Mouse (Mus musculus): Measurements from ENCODE around the gene Grin2c.

Gene Grin2c

DNA sequence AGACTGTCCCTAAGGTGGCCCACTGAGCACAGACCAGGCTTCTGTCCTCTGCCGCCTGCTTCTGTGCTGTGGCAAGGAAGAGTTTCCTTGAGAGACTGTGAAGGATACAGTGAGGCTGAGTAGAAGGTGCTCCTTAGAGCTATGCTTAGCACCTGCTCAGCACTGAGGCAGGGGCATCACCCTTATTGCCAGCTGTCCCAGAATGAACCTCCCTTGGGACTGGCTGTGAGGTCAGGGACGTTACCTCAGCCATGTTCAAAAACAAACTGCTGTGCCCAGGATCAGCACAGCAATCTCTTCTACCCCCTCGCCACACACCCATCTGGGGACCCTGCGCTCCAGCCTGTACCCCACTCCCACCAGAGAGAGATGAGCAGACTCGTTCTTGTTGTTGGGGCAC is 34.2 kb downstream of the Grin2c start:
- no peak for DNase-seq (ENCODE audit: low spot score in 2 of 2)

GRCm38 (mm10) chr11:115231924-115232323 is 35.1 kb downstream of the Grin2c start:
- DNase-seq (ENCODE audit: low spot score in 2 of 2) = no peak

DNA sequence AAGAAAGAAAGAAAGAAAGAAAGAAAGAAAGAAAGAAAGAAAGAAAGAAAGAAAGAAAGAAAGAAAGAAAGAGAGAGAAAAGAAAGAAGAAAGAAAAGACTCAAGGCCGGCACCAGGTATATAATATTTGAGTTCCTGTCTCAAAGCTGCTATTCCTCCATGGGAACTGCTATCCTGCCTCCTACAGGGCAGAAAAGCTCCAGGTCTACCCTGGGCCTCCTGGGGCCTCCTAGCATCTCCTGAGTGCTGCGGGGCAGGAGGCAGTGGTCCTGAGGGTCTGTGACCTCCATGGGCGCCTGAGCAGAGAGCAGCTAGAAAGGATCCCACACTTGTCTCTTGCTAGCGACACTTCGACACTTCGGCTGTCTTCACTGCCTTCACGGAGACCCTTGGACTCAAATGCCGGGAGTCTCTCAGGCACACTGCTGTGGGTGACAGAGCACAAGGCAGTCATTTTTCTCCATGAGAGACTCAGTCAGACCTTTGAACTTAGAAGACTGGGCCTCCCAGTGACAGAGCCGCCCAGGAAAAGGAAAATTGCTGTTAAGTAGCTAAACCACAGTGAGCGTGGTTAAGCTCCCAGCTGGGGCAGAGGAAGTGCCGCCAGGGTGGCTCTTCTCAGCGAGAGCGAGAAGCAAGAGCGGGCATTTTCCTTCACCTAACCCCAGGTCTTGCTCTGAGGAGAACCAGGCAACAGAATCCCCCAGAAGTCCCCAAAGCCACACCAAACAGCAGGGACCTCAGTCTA is 35.7 kb downstream of the Grin2c start:
- no peak for DNase-seq (ENCODE audit: low spot score in 2 of 2)

DNA sequence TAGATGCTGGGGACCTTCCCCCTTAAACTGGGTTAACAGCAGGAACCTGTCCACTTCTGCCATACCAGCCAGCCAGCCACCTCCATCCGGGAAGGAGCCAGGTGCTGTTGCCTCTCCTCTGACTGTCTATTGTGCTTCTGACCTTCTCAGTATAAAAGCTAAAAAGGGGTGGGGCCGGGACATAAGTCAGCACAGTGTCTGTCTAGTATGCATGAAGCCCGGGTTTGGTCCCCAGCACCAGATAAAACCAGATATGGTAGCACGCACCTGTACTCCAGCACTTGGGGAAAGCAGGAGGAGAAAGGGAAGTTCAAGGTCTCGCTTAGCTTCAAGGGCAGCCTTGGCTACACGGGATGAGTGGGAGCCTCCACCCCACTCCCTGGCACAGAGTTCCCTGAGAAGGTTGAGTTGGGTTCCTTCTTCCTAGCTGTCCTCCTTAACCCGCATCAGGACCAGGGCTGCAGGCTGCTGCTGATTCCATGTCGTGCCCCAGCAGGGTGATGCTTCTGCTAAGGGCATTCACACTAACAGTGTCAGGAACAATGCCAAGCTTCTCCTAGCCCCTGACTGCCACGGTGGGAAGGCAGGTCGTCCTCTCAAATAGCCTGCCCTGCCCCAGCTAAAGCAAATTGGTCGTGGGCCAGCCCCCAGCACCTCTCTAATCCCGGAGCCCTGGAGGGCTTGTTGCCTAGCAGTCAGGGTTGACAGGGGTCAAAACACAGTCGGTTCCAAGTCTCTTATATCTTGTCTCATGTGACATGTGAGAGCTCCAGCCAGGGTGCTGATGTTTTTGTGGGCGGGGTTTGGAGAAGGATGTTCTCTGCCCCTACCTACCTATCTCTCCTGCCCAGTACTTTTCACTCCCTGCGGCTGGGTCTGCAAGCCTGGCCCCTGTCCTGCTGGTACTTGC is 37.8 kb downstream of the Grin2c start:
- DNase-seq (ENCODE audit: low spot score in 2 of 2) = peak; percentile 49 to 65

DNA sequence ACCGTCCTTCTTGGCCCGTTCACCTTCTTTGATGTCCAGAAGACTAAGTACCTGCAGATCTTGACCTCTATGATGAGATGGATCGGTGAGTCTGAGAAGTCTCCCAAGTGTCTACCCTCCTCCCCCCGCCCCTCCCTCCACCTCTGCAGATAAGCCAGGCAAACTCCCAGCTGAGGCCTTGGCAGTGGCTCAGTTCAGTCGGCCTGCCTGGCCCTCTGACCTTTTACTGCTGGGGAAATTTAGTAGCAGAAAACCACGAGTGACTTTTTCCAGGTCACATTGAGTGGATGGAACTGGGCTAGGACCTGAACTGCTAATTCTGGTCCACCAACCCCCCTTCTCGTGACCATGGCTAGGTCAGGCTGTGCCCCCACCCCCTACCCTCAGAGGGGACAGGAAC is 38.6 kb downstream of the Grin2c start:
- DNase-seq (ENCODE audit: low spot score in 2 of 2) = no peak

DNA sequence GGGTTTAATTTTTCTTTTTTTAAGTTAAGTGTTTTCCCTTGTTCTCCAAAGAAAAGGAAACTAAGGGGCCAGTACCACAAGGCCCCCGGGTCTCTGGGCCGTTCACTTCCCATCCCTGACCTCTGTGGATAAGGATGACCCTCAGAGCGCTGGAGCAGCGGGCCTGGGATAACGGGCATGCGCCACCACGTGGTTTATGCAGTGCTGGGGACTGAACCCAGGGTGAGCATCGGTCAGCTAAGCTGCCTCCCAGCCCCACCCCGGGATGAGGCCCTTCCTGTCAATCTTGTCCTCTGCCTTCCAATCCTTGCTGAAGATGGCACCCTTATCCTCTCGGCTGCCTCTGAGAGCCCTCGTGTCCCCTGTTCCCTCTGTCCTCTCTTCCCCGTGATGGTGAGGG is 39.4 kb downstream of the Grin2c start:
- DNase-seq (ENCODE audit: low spot score in 2 of 2) = no peak

DNA sequence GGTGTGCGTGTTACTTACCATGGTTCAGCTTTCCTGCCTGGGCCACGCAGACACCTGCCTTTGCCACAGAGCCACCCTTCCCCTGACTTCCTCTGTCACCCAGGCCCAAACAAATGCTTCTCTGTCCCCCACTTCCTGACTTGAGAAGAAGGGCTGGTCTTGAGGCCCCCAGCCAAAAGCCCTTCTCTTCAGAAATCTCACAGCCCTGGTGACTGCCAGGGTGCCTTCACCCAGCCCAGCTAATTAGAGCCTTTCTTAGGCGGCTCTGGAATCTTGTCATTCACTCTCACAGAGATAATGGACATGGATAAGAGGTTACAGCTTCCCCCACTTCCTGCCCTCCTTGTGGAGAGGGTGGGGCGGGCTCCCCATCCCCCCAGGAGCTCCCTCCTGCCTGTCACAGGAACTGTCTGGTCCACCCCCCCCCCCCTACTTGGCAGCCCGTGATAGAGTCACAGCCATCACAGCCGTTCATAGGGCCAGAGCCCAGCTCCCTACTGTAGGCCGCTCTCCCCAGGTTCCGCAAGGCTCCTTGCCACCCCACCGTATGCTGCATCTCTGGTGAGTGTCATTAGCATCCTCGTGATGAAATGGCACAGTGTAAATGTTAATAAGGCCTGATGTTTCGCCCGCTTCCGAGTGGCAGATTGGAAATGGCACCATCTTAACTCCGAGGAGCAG is 40.1 kb downstream of the Grin2c start:
- DNase-seq (ENCODE audit: low spot score in 2 of 2) = no peak

DNA sequence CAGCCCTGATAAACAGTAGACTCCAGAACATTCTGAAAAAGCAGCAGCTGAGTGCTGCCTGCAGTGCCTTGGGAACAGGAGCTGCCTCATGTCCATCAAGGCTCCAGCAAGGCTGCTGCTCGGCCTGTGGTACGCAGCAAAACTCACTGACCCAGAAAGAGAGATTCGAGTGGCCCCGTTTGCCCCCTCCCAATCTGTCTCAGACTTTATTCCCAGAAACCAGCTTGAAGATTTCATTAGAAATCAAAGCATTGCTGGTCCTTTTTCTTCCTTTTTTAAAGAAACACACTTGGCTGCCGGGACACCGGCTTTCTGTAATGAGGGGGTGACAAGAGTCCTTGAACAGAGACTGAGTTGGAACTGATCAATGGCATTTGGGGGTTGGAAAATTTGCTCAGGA is 41.7 kb downstream of the Grin2c start:
- DNase-seq (ENCODE audit: low spot score in 2 of 2) = no peak

DNA sequence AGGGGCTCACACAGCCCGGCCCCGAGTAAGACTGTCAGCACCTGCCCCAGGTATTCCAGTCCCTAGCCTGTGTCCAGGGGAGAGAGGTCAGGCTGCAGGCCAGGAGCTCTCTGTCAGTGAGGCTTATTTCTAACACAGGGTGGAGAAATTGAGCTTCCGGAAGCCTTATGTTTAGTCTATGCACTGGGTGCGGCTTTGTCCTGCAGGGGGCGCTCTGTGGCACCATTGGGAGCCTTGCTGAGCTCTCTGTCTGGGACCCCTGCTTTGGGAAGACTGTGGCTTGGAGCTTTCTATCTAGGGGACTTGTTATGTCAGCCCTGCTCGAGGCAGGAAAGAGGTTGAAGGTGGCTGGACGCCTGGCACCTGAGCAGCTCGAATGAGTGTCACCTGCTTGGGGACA is 42.2 kb downstream of the Grin2c start:
- no peak for DNase-seq (ENCODE audit: low spot score in 2 of 2)

GRCm38 (mm10) chr11:115223877-115224276 is 43.2 kb downstream of the Grin2c start:
- no peak for DNase-seq (ENCODE audit: low spot score in 2 of 2)

DNA sequence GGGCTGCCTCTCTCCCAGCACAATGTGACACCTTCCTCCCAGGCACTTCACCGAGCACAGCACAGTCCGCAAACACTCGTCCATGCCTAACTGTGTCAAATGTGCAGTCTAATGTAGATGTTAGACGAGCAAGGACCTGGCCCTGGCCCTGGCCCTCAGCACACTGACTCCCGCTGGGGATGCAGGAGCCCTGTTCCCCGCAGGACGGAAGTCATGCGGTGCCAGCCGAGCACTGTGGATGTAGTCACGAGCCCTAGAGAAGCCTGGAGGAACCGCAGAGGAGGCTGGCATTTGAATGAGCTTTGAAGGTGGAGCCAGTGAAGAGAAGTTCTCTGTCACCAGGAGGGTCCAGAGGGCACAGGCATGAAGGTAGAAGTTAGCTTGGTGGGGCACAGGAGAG is 43.6 kb downstream of the Grin2c start:
- DNase-seq (ENCODE audit: low spot score in 2 of 2) = no peak

DNA sequence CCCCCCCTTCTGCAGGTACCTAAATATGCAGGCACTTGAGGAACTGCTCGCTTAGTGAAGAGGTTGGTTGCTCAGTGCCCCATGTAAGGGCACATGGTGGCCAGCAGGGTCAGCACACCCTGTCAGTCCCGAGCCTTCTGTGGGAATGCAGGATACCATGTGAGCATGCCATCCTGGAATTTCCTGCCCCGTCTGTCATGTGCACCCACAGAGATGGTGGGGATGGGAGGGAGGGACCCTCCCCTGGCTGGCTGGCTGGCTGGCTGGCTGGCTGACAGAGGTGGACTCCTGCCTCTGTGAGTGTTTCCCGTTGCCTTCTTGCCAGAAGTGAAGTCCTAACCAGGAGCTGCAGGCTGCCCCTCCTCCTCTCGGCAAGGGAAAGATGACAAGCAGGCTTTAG is 44.5 kb downstream of the Grin2c start:
- no peak for DNase-seq (ENCODE audit: low spot score in 2 of 2)

GRCm38 (mm10) chr11:115222077-115222476 is 45.0 kb downstream of the Grin2c start:
- no peak for DNase-seq (ENCODE audit: low spot score in 2 of 2)

DNA sequence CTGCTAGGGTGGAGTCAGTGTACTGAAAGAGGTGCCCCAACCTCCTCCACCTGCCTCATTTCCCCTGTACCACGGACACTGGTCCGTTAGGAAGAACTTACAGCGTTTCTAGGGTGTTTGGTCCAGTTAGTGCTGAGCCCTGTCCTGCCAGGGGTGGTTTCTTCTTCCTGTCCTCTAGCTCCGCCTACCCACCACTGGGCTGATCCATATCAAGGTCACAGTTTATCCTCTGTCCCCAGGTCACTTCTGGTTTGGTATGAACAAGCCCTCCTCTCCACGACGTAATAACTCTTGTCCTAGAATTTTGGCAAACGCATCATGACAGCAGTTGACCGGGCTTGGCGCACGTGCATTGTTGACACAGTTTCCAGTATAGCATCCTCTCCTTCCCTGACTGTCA is 47.4 kb downstream of the Grin2c start:
- DNase-seq (ENCODE audit: low spot score in 2 of 2) = no peak

DNA sequence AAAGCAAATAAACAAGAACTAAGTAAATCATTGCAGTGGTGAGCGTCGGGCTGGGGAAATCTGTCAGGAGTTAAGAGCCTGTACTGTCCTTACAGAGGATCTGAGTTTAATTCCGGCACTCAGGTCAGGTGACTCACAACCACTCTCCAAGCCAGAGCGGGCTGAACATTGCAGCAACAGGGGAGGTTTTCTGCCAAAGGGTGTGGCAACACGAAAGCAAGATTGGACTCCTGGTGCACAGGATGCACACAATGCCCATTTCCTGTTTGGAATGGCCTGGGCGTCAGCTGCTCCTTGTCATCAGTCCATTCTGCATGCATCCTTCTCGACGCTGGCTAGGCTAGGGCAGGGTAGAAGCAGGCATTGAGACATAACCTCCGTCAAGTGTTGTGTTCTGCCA is 47.8 kb downstream of the Grin2c start:
- peak; percentile 60 to 63 for DNase-seq (ENCODE audit: low spot score in 2 of 2)

- DNase-seq (ENCODE audit: low spot score in 2 of 2) = no peak
Observed at GRCm38 (mm10) chr11:115217439-115218410, 49.3 kb downstream of the Grin2c start.

DNA sequence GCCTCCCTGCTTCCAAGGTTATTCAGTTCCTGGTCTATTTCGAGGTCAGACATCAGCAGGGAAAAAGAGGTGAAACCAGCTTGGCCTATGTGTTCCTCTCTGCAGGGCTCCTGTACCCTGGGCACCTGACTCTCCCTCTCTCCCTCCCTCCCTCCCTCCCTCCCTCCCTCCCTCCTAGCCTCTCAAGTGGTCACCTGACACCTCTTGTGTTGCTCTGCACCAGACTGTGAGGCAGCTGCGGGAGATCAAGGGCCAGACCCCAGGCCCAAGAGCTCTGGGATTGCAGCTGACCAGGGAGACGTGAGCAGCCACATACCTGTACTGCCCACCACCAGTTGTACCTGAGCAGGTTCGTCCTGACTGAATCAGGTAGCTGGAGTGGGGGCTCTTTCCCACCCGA is 51.9 kb downstream of the Grin2c start:
- no peak for DNase-seq (ENCODE audit: low spot score in 2 of 2)

GRCm38 (mm10) chr11:115212116-115212515 is 54.9 kb downstream of the Grin2c start:
- DNase-seq (ENCODE audit: low spot score in 2 of 2) = no peak

DNA sequence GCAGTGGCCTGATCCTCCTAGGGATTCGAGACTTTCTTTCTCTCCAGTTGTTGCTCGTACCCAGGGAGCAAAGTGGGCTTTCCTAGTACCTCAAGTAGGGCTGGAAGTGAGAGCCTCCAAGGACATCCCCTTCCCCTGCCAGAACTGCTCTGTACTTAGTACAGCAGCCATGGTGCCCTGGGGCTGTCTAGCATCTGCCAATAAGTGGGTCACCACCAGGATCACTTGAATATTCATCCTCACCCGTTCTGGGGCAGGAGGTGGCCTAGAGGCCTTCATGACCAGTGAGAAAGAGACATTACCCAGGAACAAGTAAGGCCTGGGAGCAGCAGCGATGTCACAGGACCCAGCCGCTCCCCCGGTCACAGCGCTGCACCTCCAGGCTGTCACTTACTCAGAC is 57.1 kb downstream of the Grin2c start:
- DNase-seq (ENCODE audit: low spot score in 2 of 2) = no peak

DNA sequence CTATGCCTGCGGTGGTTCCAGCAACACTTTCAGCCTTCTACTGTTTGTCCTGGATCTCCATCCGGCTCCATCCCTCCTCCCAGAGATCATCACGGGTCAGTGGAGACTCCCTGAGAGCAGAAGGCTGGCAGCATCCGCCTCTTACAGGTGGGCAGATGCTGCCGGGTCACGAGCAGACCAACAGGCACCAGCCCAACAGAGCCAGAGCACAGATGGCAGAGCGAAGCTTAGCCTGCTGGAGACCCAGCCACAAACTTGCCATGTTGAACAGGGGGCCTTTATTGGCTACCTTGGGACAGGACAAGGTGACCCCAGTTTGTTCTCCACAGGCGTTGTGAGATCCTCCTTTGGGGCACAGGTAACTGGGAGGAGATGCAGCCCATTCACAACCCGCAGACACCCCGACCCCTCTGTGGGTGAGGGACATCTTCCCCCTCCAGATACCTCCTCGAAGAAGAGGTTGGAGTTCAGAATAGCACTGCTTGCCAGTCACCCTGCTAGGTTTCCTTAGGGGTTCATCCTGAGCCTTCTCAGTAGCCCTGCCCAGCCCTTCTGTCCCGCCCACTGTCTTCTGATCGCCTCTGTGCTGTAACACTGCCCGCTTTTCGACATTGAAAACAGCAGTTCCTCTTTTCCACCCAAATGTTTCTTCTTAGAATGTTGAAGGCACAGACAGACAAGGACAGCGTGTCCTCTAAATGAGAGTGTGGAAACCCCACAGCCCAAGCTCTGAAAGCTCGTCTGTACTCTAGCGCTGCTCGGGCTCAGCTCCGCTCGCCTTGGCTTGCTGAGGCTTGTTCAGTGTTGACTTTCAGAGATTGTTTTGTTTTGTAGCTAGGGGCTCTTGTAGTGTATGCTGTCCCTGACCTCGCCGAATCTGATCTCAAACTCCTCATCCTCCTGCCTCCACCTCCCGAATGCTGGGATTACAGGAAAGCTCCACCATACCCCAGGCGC is 58.0 kb downstream of the Grin2c start:
- no peak for DNase-seq (ENCODE audit: low spot score in 2 of 2)

Measured in heart, adult 9 months (tissue).